Mouse (Mus musculus): Measurements from ENCODE around the gene Arrb2. TPM values are rescaled to one million over a fixed set of nuclear protein-coding genes. Genes with fewer than 3 reads are reported as not detected.

The Arrb2 gene
- polyA plus RNA-seq, 1 experiment = 18.5 TPM

Other genes with a start within 250 kb of the Arrb2 start
- gene Slc16a11, start 219.9 kb upstream of the Arrb2 start, polyA plus RNA-seq (2012; rRNA removed) = 3.0 and 4.8 TPM in 2 replicates
- gene Slc16a13, start 211.6 kb upstream of the Arrb2 start, polyA plus RNA-seq (2012; rRNA removed) = 7.0 and 8.5 TPM in 2 replicates
- 4.0 and 4.1 TPM in 2 replicates for gene Bcl6b, start 202.8 kb upstream of the Arrb2 start, polyA plus RNA-seq (2012; rRNA removed)
- gene 0610010K14Rik, start 194.7 kb upstream of the Arrb2 start, polyA plus RNA-seq (2012; rRNA removed) = 55.2 and 69.0 TPM in 2 replicates
- gene Gm21988, start 192.8 kb upstream of the Arrb2 start, polyA plus RNA-seq (2012; rRNA removed) = 7.4 and 8.7 TPM in 2 replicates
- gene Rnasek, start 192.8 kb upstream of the Arrb2 start, polyA plus RNA-seq (2012; rRNA removed) = 128 and 143 TPM in 2 replicates
- 14.7 and 15.3 TPM in 2 replicates for gene Alox12, start 177.3 kb upstream of the Arrb2 start, polyA plus RNA-seq (2012; rRNA removed)
- 0.14 and 0.21 TPM in 2 replicates for gene Alox12e, start 110.0 kb upstream of the Arrb2 start, polyA plus RNA-seq (2012; rRNA removed)
- 0.80 and 1.3 TPM in 2 replicates for gene Alox15, start 80.6 kb upstream of the Arrb2 start, polyA plus RNA-seq (2012; rRNA removed)
- gene Pelp1, start 22.6 kb upstream of the Arrb2 start, polyA plus RNA-seq (2012; rRNA removed) = 11.1 and 15.3 TPM in 2 replicates
- 20.1 and 20.8 TPM in 2 replicates for gene Med11, start 19.3 kb downstream of the Arrb2 start, polyA plus RNA-seq (2012; rRNA removed)
- 3.9 and 4.4 TPM in 2 replicates for gene Zmynd15, start 26.8 kb downstream of the Arrb2 start, polyA plus RNA-seq (2012; rRNA removed)
- 28.9 and 29.2 TPM in 2 replicates for gene Cxcl16, start 27.3 kb downstream of the Arrb2 start, polyA plus RNA-seq (2012; rRNA removed)
- gene Tm4sf5, start 72.6 kb downstream of the Arrb2 start, polyA plus RNA-seq (2012; rRNA removed) = 0.72 and 0.80 TPM in 2 replicates
- gene Vmo1, start 82.0 kb downstream of the Arrb2 start, polyA plus RNA-seq (2012; rRNA removed) = 0.43 and 0.72 TPM in 2 replicates
- gene Gltpd2, start 86.6 kb downstream of the Arrb2 start, polyA plus RNA-seq (2012; rRNA removed) = 0.14 and 0.15 TPM in 2 replicates
- gene Psmb6, start 92.7 kb downstream of the Arrb2 start, polyA plus RNA-seq (2012; rRNA removed) = 249 and 294 TPM in 2 replicates
- not detected in 2 replicates for gene Gm40193, start 100.3 kb downstream of the Arrb2 start, polyA plus RNA-seq (2012; rRNA removed)
- gene Pld2, start 107.4 kb downstream of the Arrb2 start, polyA plus RNA-seq (2012; rRNA removed) = 33.6 and 38.7 TPM in 2 replicates
- gene Mink1, start 130.2 kb downstream of the Arrb2 start, polyA plus RNA-seq (2012; rRNA removed) = 87.2 and 89.1 TPM in 2 replicates
- not detected in 2 replicates for gene 4930544D05Rik, start 183.2 kb downstream of the Arrb2 start, polyA plus RNA-seq (2012; rRNA removed)
- gene Chrne, start 186.6 kb downstream of the Arrb2 start, polyA plus RNA-seq (2012; rRNA removed) = 0.40 and 0.44 TPM in 2 replicates
- gene Gp1ba, start 206.5 kb downstream of the Arrb2 start, polyA plus RNA-seq (2012; rRNA removed) = 0.01 and 0.10 TPM in 2 replicates
- gene Rnf167, start 214.6 kb downstream of the Arrb2 start, polyA plus RNA-seq (2012; rRNA removed) = 116 and 119 TPM in 2 replicates
- gene Slc25a11, start 214.8 kb downstream of the Arrb2 start, polyA plus RNA-seq (2012; rRNA removed) = 93.9 and 96.9 TPM in 2 replicates
- gene Pfn1, start 222.0 kb downstream of the Arrb2 start, polyA plus RNA-seq (2012; rRNA removed) = 1,258 and 1,344 TPM in 2 replicates
- 104 and 126 TPM in 2 replicates for gene Eno3, start 224.6 kb downstream of the Arrb2 start, polyA plus RNA-seq (2012; rRNA removed)
- gene Spag7, start 236.8 kb downstream of the Arrb2 start, polyA plus RNA-seq (2012; rRNA removed) = 89.4 and 93.2 TPM in 2 replicates